Mouse (Mus musculus): Measurements from ENCODE around the gene Capn9. TPM values are rescaled to one million over a fixed set of nuclear protein-coding genes. Genes with fewer than 3 reads are reported as not detected.
A peak's percentile ranks its signal among the peaks of the same experiment; 100 is the strongest.

Gene Capn9
- total RNA-seq, 2 experiments from 2014 or later: 0.18 TPM; not detected in 1

DNA sequence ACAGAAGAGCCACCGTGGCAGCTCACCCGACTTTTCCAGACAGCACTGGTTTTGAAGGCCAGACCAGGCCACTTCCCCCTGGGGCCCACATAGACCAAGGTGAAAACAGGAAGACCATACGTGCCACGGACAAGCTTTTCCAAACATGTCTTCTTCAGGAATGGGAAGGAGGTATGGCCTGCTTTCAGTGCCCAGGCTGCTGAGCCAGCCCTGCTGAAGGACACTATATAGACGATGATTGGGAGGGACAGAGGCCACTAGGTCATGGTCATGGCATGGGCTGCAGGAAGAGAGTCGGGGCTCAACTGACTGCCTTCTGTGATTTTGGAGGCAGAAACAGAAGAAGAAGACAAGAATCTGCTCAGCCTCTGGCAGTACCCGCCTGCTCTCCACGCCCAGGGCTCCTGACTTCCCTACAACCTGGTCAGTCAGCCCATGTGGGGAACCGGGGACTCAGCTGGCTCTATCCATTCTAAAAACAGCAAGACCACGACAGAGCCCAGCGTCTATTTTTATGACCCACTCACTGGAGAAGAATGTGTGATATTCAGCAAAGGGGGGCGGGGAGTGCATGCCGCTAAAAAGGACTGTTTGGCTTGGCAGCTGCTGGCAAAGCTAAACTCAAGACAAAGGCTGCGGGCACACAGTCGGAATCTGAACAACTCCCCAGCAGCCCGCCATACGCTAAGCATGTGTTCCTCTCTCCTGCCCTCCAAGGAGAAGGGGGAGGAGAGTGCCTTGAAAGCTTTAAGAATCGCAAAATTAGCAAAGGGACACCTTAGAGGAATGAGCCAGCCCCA, 67.8 kb downstream of the Capn9 start:
- DNase-seq: peak; percentile 61

DNA sequence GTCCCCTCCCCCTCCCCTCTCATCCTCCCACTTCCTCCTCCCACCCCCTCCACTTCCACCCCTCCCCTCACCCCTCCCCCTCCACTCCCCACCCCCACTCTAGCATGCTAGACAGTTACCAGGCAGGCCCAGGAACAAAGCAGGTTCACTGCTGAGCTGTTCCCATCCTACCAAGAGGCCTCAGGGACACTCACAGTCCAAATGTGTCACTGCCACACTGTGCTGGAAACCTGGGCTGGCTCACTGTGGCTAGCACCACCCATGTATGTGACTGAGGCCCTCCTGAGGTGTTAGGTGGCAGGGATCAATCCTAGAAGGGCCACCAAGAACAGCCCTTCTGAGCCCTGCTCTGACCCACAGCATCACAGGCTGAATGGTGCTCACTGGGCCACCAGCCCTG, 72.4 kb downstream of the Capn9 start:
- no peak for DNase-seq

DNA sequence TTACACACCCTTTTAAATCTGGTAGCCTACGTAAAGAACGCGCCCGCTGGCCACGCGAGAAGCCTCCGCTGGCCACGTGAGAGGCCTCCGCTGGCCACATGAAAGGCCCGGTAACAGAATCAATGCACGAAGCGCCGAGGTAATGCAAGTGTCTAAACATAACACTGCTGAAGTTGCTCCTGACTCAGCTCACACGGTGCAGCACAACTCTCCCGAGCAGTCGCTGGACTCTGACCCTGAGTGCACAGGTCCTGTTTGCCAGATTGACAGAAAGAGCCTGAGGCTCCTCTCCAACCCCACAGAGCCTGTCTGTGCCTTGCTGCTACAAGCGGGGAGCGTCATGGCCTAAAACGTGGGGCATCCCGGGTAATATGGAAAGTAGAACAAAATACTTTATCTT, 75.9 kb downstream of the Capn9 start:
- DNase-seq: no peak

DNA sequence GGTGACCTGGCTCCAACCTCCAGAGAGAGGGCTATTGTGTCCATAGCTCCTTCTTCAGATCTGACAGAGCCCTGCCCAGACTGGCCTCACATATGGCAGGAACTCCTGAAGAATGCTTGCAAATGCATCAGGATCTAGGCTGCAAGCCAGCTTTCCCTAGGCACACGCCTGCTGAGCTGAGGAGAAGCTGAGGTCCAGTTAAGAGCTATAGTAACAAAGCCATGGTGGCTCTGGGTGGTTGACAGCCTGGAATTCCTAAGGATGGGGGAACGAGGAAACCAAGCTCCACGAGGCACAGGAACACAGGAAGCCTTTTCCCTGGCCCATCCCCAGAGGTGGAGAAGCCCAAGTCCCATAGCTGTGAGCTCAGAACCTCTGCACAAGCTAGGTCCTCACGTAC, 76.6 kb downstream of the Capn9 start:
- DNase-seq: no peak

DNA sequence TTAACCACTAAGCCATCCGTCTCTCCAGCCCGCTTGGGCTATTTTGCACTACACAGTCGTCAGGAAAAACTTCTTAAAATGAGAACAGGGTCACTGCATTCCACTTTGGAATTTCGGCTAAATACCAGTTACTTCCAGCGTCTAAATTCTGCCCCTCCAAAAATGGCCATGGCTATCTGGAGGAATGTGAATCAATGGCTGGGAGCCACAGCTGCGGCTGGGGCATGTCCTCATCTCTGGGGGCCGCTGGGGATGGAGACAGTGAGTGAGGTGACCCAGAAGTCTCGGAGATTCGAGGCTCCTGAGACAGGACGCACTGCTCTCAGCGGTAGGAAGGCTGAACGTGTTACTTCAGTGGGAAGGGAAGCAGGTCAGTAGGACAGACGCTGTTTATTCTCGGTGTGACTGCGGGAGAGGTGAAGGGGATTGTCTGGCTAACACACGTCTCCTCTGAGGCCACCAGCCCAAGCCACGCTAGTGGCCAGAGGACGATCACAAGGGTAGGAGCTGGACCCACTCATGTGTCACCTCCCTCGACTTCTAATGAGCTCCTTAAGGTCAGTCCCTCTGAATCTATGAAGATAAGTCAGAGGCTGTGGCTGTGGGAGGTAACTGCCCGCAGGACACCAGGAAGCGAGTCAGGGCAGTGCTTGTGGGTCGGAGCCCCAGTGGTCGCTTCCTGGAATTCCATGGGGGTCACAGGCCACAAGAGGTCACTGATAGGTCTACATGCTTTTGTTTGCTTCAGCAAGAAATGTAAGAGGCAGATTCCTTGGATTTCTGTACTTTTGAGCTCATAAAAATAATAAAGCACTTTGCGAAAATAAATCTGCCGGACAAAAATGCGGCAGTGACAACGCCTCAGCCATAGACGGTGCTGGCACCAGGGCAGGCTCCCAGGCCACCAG, 77.9 kb downstream of the Capn9 start:
- no peak for DNase-seq

DNA sequence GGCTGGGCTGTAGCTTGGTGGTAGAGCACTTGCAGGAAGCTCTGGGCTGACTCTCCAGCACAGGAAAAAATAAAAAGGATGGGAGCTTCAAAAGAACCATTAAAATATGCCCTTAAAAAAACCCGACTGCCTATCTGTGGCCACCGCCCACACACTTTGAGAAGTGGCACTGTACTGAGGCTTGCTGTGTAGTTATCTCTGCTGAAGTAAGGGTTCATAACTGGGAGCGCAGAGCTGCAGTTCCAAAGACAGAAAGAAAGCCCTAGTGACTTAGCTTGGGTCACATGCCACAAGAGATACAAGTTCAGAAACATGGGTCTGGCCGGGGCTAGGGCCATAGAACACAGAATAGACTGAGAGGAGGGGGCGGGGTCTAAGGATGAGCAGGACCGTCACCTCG, 82.0 kb downstream of the Capn9 start:
- no peak for DNase-seq

DNA sequence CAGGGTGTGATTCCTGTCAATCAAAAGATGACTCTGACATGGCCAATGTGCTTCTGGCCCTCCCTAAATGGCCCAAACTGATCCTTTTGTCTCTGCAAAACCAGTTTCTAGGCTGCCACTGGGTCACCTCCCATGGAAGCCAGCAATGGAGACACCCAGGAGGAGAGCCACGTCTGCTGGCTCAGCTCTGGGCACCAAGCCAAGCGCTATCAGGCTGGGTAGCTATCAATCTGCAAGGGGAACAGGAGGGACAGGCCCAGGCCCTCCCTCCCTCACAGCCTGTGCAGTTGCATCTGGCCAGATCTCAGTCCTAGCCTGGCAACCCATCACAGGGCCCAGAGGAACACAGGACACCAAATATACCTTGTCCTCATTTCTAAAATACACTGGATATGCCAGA, 82.5 kb downstream of the Capn9 start:
- DNase-seq: peak; percentile 88

DNA sequence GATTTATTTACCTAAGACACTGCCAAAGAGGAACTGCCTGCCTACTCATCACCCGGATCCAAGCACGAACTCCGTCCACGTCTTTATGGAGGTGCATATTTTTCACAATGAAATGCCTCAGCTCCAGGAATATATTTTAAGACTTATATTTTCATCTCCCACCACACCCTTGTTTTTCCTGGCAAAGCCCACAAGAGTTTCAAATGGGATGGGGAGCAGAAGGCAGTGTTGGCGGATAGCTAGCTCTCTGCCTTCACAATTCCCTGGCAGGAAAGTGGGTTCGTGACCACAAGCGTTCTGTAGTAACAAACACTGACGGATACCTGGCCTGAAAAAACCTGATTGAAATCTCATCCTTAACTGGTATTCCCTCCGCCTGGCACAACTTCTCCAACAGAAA, 85.9 kb downstream of the Capn9 start:
- DNase-seq: no peak

DNA sequence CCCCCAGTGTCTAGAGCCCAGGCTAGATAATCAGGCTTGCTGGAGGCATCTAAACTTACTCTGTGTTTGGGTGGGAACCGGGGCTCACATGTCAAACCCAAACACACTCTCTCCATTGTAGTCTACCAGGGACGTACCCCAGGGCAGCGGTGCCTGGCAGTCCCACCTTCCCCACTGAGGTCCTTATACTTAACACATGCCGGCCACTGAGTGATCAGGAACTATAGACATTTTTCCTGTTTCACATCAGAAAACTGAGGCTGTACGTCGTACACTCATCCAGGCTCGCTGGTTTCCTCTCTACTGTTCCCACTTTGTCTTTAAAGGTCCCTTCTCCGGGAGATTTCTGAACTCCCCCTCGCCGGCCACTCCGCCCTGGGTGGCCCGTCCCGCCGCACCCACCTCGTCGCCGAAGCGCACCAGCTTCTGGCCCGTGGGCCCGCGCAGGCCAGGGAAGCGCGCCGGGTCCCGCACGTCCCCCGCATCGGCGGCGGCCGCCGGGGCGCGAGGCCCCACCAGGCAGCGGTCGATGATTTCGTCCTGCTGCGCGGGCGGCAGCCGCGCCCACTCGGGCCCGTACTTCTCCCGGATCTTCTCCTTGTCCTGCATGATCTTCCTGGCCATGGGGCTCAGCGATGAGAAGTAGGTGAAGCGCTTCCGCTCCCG, 86.7 kb downstream of the Capn9 start:
- no peak for DNase-seq

DNA sequence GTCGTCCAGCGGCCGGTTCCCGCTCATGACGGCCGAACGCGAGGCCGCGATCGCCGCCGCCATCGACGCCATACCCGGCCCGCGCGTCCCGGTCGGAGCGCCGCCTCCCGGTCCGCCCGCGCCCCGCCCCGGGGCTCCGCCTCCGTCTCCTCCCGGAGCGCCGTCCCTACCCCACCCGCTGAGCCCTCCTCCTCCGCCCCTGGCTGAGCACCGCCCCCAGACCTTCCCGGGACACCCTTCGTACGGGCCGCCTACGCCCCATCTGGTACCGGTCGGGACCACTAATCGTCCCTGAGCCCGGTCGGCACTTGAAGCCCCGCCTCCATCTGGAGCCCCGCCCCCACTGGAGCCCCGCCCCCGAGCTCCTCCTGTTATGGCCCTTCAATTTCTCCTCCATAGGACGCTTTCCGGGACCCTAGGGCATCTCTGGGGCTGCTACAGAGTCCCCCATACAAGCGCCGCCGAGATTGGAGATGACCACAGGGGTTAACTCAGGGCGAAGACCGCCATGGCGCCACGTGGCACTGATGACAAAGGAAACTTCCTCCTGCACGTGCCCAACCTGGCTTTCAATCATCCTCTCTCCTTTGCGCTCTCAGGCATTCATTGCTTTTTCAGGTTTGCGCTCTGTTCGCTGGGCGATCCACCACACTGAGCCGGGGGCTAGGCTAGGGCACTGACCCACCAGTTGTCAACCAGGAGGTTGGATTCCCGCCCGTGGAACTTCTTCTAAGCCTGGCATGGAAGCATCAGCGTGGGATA, 87.4 kb downstream of the Capn9 start, which contains the start of gene 2310022B05Rik:
TSS of gene 2310022B05Rik (minus strand) at position 258 of the 762 bp plus-strand sequence.
- DNase-seq: peak; percentile 93

DNA sequence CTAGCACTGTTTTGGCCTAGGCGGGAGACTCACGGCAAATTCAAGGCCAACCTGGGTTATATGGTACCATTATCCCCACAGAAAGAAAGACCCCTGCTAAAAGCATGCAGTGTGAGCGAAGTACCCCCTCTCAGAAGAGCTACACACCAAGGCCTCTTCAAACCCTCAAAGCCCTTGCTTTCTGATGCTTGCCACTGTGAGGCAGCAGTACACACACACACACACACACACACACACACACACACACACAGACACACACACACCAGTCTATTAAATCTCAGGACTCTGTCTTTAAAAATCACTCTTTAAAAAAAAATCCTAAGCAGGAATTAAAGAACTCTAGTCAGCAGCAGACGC, 87.9 kb downstream of the Capn9 start:
- no peak for DNase-seq

DNA sequence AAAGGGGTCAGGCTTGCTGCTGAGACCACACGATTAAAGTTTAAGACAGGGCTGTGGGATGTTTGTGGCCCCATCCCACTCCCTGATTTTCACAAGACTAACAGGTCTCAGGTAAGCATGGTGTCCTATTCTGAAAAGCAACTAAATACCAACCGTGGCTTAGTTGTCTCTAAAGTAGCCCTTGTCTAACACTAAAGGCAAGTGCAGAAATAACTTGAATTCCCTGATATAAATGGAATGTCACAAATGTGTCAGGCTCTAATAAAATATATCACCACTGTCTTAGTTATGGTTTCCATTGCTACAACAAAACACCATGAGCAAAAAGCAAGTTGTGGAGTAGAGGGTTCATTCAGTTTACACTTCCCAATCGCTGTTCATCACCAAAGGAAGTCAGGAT, 88.5 kb downstream of the Capn9 start:
- DNase-seq: no peak

Other genes starting within 250 kb of the Capn9 start
- gene Pgbd5, start 136.5 kb upstream of the Capn9 start, total RNA-seq (2021): 1 to 10 TPM; 4.4 to 6.8 TPM
- 10 to 100 TPM; 34.1 to 36.3 TPM for gene Cog2, start 55.3 kb upstream of the Capn9 start, total RNA-seq (2021)
- gene Agt, start 6.4 kb upstream of the Capn9 start, total RNA-seq (2021): 100 to 1,000 TPM; 124 to 320 TPM
- 10 to 100 TPM; 42.5 to 43.2 TPM for gene 2310022B05Rik, start 87.3 kb downstream of the Capn9 start, total RNA-seq (2021)
- 10 to 100 TPM; 41.8 to 47.1 TPM for gene Ttc13, start 145.9 kb downstream of the Capn9 start, total RNA-seq (2021)
- gene Arv1, start 146.0 kb downstream of the Capn9 start, total RNA-seq (2021): 10 to 100 TPM in 1 of 2 experiments, 1 to 10 TPM in 1; 8.4 to 13.4 TPM
- 1 to 10 TPM; 3.7 to 3.9 TPM for gene Fam89a, start 175.7 kb downstream of the Capn9 start, total RNA-seq (2021)
- gene Trim67, start 217.0 kb downstream of the Capn9 start, total RNA-seq (2021): 1 to 10 TPM; 2.9 to 6.5 TPM

Measured in adrenal gland, postnatal 10 days (tissue).